ENCODE assay signal across 7 mouse cellular contexts in genomic region chr13:82092186-82092585, GRCm38 (mm10).
DNase-seq lines count a peak whose midpoint lies in the region; ATAC-seq and TF ChIP-seq lines count a peak whose summit lies in the region.

No protein-coding gene starts in this region.

- TF ChIP-seq POLR2A in ES-Bruce4 (IDR thresholded peaks at IDR 0.05; ENCODE audit: insufficient read depth, low read length) = no peak

- peak; percentile 22; the same call in 1 of the 2 replicates for TF ChIP-seq CTCF in hindbrain, postnatal 0 days (IDR thresholded peaks at IDR 0.05; ENCODE audit: low read depth)
- TF ChIP-seq CTCF in ES-Bruce4 (IDR thresholded peaks at IDR 0.05; ENCODE audit: low read depth, low read length) = peak; percentile 34

- H3K4me1 ChIP-seq in hindbrain, postnatal 0 days (ENCODE audit: insufficient read depth, low read length) = no peaks in the 10 kb centered on the region
- no peaks in the 10 kb centered on the region for H3K4me1 ChIP-seq in hindbrain, embryonic 16.5 days (ENCODE audit: control insufficient read depth, insufficient read depth, low read depth, low read length)
- no peaks in the 10 kb centered on the region for H3K4me1 ChIP-seq in ES-Bruce4 (ENCODE audit: control insufficient read depth, insufficient read depth, low read length)

- no peak overlapping the region for H3K4me3 ChIP-seq in hindbrain, postnatal 0 days (ENCODE audit: low read length)
- H3K4me3 ChIP-seq in hindbrain, embryonic 16.5 days (ENCODE audit: low read length) = no peak overlapping the region
- no peak overlapping the region for H3K4me3 ChIP-seq in ES-Bruce4 (ENCODE audit: low read depth, low read length)

- H3K4me2 ChIP-seq in hindbrain, postnatal 0 days (ENCODE audit: low read depth, low read length) = no peak overlapping the region
- no peak overlapping the region for H3K4me2 ChIP-seq in hindbrain, embryonic 16.5 days (ENCODE audit: low read length)

- H3K9ac ChIP-seq in hindbrain, postnatal 0 days (replicated peaks; ENCODE audit: low read length) = no peak overlapping the region
- H3K9ac ChIP-seq in hindbrain, embryonic 16.5 days (ENCODE audit: low read depth, low read length) = no peak overlapping the region
- H3K9ac ChIP-seq in ES-Bruce4 (ENCODE audit: low read depth, poor library complexity, severe bottlenecking) = no peak overlapping the region

- no peaks in the 10 kb centered on the region for H3K36me3 ChIP-seq in hindbrain, postnatal 0 days (ENCODE audit: insufficient read depth, low read length)
- H3K36me3 ChIP-seq in hindbrain, embryonic 16.5 days (ENCODE audit: control insufficient read depth, insufficient read depth, low read length) = no peaks in the 10 kb centered on the region
- no peaks in the 10 kb centered on the region for H3K36me3 ChIP-seq in ES-Bruce4 (ENCODE audit: control insufficient read depth, insufficient read depth, low read length, poor library complexity, severe bottlenecking)

- TF ChIP-seq EP300 in ES-Bruce4 (IDR thresholded peaks at IDR 0.05; ENCODE audit: insufficient read depth, low read depth, low read length) = no peak

- no peaks in the 10 kb centered on the region for H3K9me3 ChIP-seq in hindbrain, postnatal 0 days (ENCODE audit: low read length)
- no peaks in the 10 kb centered on the region for H3K9me3 ChIP-seq in hindbrain, embryonic 16.5 days (ENCODE audit: control insufficient read depth, low read length)
- H3K9me3 ChIP-seq in ES-Bruce4 (replicated peaks; ENCODE audit: control insufficient read depth, insufficient read depth, low read length, poor library complexity, severe bottlenecking) = no peaks in the 10 kb centered on the region

- H3K27me3 ChIP-seq in hindbrain, postnatal 0 days (ENCODE audit: insufficient read depth, low read length) = no peaks in the 10 kb centered on the region
- no peaks in the 10 kb centered on the region for H3K27me3 ChIP-seq in hindbrain, embryonic 16.5 days (replicated peaks; ENCODE audit: control insufficient read depth, insufficient read depth, low read length)
- H3K27me3 ChIP-seq in ES-Bruce4 (ENCODE audit: control insufficient read depth, insufficient read depth, low read length, poor library complexity, severe bottlenecking) = no peaks in the 10 kb centered on the region

- H3K27ac ChIP-seq in hindbrain, postnatal 0 days = no peak overlapping the region
- H3K27ac ChIP-seq in hindbrain, embryonic 16.5 days (ENCODE audit: low read depth, low read length) = no peak overlapping the region
- H3K27ac ChIP-seq in ES-Bruce4 (ENCODE audit: insufficient read depth, low read length) = no peak overlapping the region

- 82% methylated on average over 5 of the region's 5 CpGs for WGBS in hindbrain, postnatal 0 days
- WGBS in hindbrain, embryonic 16.5 days = 84% methylated on average over 5 of the region's 5 CpGs

- DNase-seq in hindbrain, postnatal 0 days (ENCODE audit: low spot score) = no peak
- DNase-seq in 3T3-L1 (ENCODE audit: low read depth, low spot score) = peak; percentile 7
- peak; percentile 38 for DNase-seq in embryo, embryonic 10.5 days (ENCODE audit: low spot score)
- peak; percentile 12 for DNase-seq in lung, postnatal 10 days

- no peak for ATAC-seq in hindbrain, postnatal 0 days
- ATAC-seq in hindbrain, embryonic 16.5 days = no peak
- ATAC-seq in erythroblast, adult 5-6 weeks (replicated peaks; ENCODE audit: low FRiP score, poor library complexity, severe bottlenecking) = no peak
